Mouse (Mus musculus): Measurements from ENCODE around the gene Spata6. TPM values are rescaled to one million over a fixed set of nuclear protein-coding genes. Genes with fewer than 3 reads are reported as not detected.

Gene Spata6
- polyA plus RNA-seq, 1 experiment: 943 TPM

- Histone ChIP-seq H3K4me3 (ENCODE audit: control insufficient read depth, low read depth, low read length) (peak overlapping the region; percentile 99), H3K27me3 (ENCODE audit: control insufficient read depth, insufficient read depth, low read length) (no peaks in the 10 kb centered on the region), H3K4me1 (ENCODE audit: control insufficient read depth, insufficient read depth, low read length) (peaks cover 5% of the 10 kb centered on the region), H3K36me3 (ENCODE audit: control insufficient read depth, insufficient read depth, low read length) (no peaks in the 10 kb centered on the region), H3K27ac (ENCODE audit: control insufficient read depth, insufficient read depth, low read depth, low read length) (peak overlapping the region; percentile 95)
- TF ChIP-seq POLR2A (IDR thresholded peaks at IDR 0.05; ENCODE audit: control insufficient read depth, low read depth, low read length): no peak
- TF ChIP-seq CTCF (IDR thresholded peaks at IDR 0.05; ENCODE audit: control insufficient read depth, insufficient read depth, insufficient replicate concordance, low read depth, low read length): no peak
Measured at GRCm38 (mm10) chr4:111720662-111721003, 849 bp downstream of the Spata6 start.

DNA sequence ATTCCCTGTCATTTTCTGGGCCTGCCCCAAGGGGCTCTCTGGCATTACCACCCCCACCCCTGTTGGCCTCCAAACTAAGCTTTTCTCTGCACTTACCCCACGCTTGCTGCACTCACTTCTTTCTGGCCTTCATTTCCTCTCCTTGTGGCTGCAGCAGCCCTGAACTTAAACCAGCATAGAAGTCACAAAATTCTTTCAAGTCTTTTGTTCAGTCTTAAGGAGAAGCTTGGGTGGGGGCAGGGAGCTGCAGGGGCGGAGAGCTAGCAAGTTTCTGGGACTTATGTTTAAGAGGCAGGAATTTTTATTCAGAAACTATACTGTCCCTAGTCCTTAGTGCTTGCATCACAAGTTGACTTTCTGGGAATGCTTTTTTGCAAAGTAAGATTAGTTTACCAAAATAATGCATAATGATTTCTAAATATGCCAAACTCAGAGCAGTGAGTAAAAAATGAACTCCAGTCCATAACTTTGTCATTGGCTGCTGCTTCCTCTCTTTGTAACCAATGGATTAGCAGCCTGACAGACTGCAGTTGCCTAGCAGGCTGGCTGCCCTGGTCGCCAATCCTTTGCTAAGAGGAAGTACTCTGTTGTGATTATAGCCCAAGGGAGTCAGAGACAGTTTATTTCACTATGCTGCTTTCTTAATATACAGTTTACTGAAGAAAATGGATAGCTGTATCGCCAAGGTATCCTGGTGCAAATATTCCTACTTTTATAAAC is 1.5 kb downstream of the Spata6 start:
- no peak for TF ChIP-seq POLR2A (IDR thresholded peaks at IDR 0.05; ENCODE audit: control insufficient read depth, low read depth, low read length)
- no peak for TF ChIP-seq CTCF (IDR thresholded peaks at IDR 0.05; ENCODE audit: control insufficient read depth, insufficient read depth, insufficient replicate concordance, low read depth, low read length)
- H3K27me3 ChIP-seq (ENCODE audit: control insufficient read depth, insufficient read depth, low read length): no peaks in the 10 kb centered on the region
- H3K36me3 ChIP-seq (ENCODE audit: control insufficient read depth, insufficient read depth, low read length): no peaks in the 10 kb centered on the region
- peak overlapping the region; percentile 99 for H3K4me3 ChIP-seq (ENCODE audit: control insufficient read depth, low read depth, low read length)
- 0 out of 2 replicates have a peak overlapping the region, but pooled peaks have one; percentile 32 for H3K27ac ChIP-seq (ENCODE audit: control insufficient read depth, insufficient read depth, low read depth, low read length)
- H3K4me1 ChIP-seq (ENCODE audit: control insufficient read depth, insufficient read depth, low read length): peaks cover 5% of the 10 kb centered on the region

GRCm38 (mm10) chr4:111737551-111737950 is 17.8 kb downstream of the Spata6 start:
- TF ChIP-seq CTCF (IDR thresholded peaks at IDR 0.05; ENCODE audit: control insufficient read depth, insufficient read depth, insufficient replicate concordance, low read depth, low read length) (no peak), POLR2A (IDR thresholded peaks at IDR 0.05; ENCODE audit: control insufficient read depth, low read depth, low read length) (no peak)
- H3K4me1 ChIP-seq (ENCODE audit: control insufficient read depth, insufficient read depth, low read length): no peaks in the 10 kb centered on the region
- H3K27ac ChIP-seq (ENCODE audit: control insufficient read depth, insufficient read depth, low read depth, low read length): no peak overlapping the region
- H3K27me3 ChIP-seq (ENCODE audit: control insufficient read depth, insufficient read depth, low read length): no peaks in the 10 kb centered on the region
- no peak overlapping the region for H3K4me3 ChIP-seq (ENCODE audit: control insufficient read depth, low read depth, low read length)
- H3K36me3 ChIP-seq (ENCODE audit: control insufficient read depth, insufficient read depth, low read length): no peaks in the 10 kb centered on the region; the same call in 1 of the 2 replicates

DNA sequence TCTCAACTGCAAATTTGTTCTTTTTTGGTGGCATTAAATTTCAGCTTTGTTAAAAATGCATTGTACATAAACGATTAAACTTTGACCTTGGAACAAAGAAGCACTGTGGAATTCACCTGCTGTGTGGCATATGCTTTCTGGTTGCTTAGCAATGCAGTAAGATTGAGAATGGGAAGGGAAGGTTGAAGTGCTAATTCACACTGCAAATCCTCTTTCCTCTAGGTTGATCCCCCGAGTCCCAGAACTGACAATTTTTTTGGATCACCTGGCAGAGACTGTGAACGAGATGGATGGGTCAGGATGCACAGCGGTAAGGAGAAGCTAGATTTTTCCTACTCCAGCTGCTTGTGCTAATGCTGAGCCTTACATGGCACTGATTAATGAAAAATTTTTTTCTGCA is 60.7 kb downstream of the Spata6 start:
- Histone ChIP-seq H3K36me3 (ENCODE audit: control insufficient read depth, insufficient read depth, low read length) (no peaks in the 10 kb centered on the region), H3K27ac (ENCODE audit: control insufficient read depth, insufficient read depth, low read depth, low read length) (no peak overlapping the region), H3K27me3 (ENCODE audit: control insufficient read depth, insufficient read depth, low read length) (no peaks in the 10 kb centered on the region), H3K4me1 (ENCODE audit: control insufficient read depth, insufficient read depth, low read length) (no peaks in the 10 kb centered on the region), H3K4me3 (ENCODE audit: control insufficient read depth, low read depth, low read length) (no peak overlapping the region; the same call in 1 of the 2 replicates)
- TF ChIP-seq POLR2A (IDR thresholded peaks at IDR 0.05; ENCODE audit: control insufficient read depth, low read depth, low read length) (no peak), CTCF (IDR thresholded peaks at IDR 0.05; ENCODE audit: control insufficient read depth, insufficient read depth, insufficient replicate concordance, low read depth, low read length) (no peak)

- TF ChIP-seq POLR2A (IDR thresholded peaks at IDR 0.05; ENCODE audit: control insufficient read depth, low read depth, low read length) (no peak), CTCF (IDR thresholded peaks at IDR 0.05; ENCODE audit: control insufficient read depth, insufficient read depth, insufficient replicate concordance, low read depth, low read length) (no peak)
- H3K27me3 ChIP-seq (ENCODE audit: control insufficient read depth, insufficient read depth, low read length): no peaks in the 10 kb centered on the region
Measured at GRCm38 (mm10) chr4:111799892-111800291, 80.1 kb downstream of the Spata6 start.

DNA sequence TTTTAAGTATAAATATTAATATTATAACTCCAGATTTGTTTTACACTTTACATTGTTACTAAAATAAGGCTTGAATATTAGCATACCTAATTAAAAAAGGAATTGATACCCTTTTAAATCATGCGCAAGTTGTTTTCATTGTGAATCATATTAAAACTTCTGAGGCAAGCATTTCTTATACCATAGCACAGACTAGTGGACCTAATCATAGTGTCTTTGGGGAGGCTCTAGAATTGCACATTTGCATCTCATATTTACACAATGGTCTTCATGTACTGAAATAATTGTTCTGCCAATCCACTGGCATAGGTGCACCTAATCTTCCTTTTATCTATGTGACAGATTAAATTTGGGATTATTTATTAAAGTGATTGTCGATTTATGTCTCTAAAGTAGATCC is 83.4 kb downstream of the Spata6 start:
- no peak overlapping the region for H3K27ac ChIP-seq (ENCODE audit: control insufficient read depth, insufficient read depth, low read depth, low read length)
- no peaks in the 10 kb centered on the region for H3K27me3 ChIP-seq (ENCODE audit: control insufficient read depth, insufficient read depth, low read length)
- no peak for TF ChIP-seq POLR2A (IDR thresholded peaks at IDR 0.05; ENCODE audit: control insufficient read depth, low read depth, low read length)
- TF ChIP-seq CTCF (IDR thresholded peaks at IDR 0.05; ENCODE audit: control insufficient read depth, insufficient read depth, insufficient replicate concordance, low read depth, low read length): no peak
- H3K36me3 ChIP-seq (ENCODE audit: control insufficient read depth, insufficient read depth, low read length): no peaks in the 10 kb centered on the region
- no peak overlapping the region for H3K4me3 ChIP-seq (ENCODE audit: control insufficient read depth, low read depth, low read length)
- H3K4me1 ChIP-seq (ENCODE audit: control insufficient read depth, insufficient read depth, low read length): no peaks in the 10 kb centered on the region

More at GRCm38 (mm10) chr4:111799892-111800291, 80.1 kb downstream of the Spata6 start:
- H3K27ac ChIP-seq (ENCODE audit: control insufficient read depth, insufficient read depth, low read depth, low read length): no peak overlapping the region
- H3K4me3 ChIP-seq (ENCODE audit: control insufficient read depth, low read depth, low read length): no peak overlapping the region
- no peaks in the 10 kb centered on the region for H3K4me1 ChIP-seq (ENCODE audit: control insufficient read depth, insufficient read depth, low read length)
- H3K36me3 ChIP-seq (ENCODE audit: control insufficient read depth, insufficient read depth, low read length): no peaks in the 10 kb centered on the region

GRCm38 (mm10) chr4:111817478-111817877 is 97.7 kb downstream of the Spata6 start:
- Histone ChIP-seq H3K27me3 (ENCODE audit: control insufficient read depth, insufficient read depth, low read length) (no peaks in the 10 kb centered on the region), H3K4me3 (ENCODE audit: control insufficient read depth, low read depth, low read length) (no peak overlapping the region), H3K4me1 (ENCODE audit: control insufficient read depth, insufficient read depth, low read length) (no peaks in the 10 kb centered on the region), H3K27ac (ENCODE audit: control insufficient read depth, insufficient read depth, low read depth, low read length) (no peak overlapping the region), H3K36me3 (ENCODE audit: control insufficient read depth, insufficient read depth, low read length) (no peaks in the 10 kb centered on the region)
- TF ChIP-seq CTCF (IDR thresholded peaks at IDR 0.05; ENCODE audit: control insufficient read depth, insufficient read depth, insufficient replicate concordance, low read depth, low read length): no peak
- TF ChIP-seq POLR2A (IDR thresholded peaks at IDR 0.05; ENCODE audit: control insufficient read depth, low read depth, low read length): no peak

Measured in testis, adult 2 months (tissue).